Mouse (Mus musculus) lung, postnatal 14 days (tissue): ENCODE data around the gene Snapc3.
A peak's percentile ranks its signal among the peaks of the same experiment; 100 is the strongest.

Experiments
- DNase-seq: peaks from one replicate; pipeline ENCODE4 v3.0.0; 2021

Gene Snapc3

DNA sequence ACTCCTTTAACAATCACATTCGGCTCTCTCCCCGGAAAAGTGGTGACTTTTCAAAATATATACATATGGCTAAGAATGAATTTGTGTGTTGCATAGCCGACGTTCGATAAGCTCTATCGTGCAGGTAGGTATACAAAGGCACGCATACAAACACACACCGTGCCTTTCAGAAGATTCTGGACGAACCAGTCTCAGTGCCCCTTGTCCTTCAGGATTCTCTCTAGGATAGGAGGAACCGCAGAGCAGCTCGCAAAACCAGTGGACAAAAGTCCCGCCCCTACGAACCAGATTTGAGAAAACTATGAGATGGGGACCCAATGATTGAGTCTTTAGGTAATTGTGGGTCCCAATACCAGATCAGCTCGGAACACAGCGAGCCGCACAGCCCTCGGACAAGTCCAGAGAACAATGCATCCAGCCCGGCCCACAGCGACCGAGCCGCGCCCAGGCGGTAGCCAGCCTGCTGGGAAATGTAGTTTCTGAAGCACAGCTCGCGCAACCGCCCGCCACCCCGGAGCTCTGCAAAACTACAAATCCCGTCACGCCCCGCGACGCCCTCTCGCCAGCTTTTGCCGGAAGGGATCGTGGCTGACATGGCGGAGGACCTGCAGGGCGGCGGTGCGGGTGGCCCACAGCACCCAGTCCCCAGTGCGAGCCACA, at the start of gene Snapc3:
Gene Snapc3 (plus strand): TSS at position 565 of the 660 bp plus-strand sequence.
- DNase-seq = peak; percentile 96

DNA sequence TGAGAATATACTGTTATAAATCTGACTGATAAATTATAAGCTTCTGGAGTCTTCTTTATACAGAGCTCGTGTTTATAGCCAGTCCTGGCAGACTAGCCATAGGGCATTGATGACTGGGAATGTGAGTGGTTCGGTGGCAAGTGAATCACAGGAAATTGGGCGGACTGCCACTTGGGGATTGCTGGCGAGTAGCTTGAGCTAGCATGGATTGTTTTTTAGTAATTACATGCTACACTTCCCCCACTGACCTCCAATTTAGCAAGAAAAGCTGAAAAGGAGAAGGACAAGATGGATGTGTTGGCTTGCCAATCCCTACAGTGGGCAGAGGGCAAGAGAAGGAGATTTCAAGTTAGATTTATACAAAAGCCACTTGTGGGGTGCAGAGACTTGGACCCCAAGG, 44.1 kb upstream of the Snapc3 start:
- no peak for DNase-seq

DNA sequence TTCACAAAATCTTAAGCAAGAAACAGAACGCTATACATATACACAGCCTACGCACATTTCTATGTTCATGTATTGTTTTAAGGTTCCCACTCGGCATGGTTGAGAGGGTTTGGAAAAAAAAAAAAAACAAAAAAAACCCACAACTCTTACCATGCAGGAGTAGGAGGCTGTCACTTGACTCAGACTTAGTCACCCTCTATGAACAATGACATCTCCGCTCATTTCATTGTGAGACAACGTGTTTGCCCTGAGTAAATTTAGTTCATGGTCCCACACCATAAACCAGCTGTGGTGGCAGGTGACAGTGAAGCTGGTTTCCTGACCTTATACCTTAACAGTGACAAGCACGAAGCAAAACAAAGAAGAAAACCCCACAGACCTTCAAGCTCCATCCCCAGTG, 41.9 kb upstream of the Snapc3 start:
- DNase-seq = no peak

DNA sequence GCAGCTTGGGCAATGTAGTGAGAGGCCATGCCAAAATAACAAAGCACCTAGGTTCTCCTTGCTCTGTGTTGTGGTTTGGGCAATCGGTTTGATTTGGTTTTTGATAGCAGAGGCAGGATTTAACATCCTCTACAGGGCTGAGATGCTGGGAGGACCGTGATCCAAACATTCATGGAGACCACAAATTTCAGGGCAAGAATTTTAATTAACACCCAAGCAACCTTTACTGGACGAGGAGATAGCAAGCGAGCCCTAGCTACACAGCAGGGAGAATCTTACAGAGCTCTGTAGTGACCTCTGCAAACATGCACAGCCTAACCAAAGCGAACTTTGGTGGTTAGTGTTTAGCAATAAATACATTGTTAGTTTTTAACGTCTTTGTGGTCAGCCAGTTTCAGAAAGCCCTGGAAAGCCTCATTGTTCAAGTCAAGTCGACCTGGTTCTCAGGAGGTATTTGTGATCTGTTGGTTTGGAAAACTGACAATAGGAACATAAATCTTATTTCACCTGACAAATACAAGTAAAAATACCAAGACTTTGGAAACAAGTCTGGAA, 41.0 kb upstream of the Snapc3 start:
- DNase-seq = no peak

DNA sequence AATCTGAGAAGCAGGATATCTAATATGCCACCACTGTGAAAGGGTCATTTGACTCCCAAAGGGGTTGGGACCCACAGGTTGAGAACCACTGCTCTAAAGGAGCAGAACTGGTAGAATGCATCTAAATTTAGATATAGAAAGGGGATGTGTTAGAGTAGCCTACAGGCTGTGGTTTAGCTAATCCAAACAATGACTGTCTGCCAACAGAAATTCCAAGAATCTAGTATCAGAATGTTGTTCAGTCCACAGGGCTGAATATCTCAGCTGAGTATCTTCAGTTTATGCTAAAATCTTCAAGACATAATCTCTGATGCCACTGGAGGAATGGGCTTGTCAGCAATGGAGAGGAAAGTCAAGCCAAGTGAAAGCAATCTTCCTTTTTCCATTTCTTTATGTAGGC, 38.5 kb upstream of the Snapc3 start:
- no peak for DNase-seq

DNA sequence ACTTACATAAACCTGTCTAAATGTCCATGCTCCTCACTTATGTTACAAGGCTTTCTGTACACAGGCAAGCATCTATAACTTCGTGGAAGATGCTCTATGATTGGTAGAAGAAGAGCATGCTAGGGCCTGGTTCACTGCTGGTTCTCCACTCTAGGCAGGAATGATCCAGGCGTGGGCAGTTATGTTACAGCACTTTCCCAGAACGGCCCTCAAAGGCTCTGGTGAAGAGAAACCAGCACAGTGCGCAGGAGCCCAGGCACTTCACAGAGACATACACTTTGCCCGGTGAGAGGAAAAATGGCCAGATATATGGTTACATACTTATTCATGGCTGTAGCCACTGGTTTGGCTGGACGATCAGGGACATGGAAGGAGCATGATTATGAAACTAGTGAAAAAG, 37.8 kb upstream of the Snapc3 start:
- DNase-seq = no peak

DNA sequence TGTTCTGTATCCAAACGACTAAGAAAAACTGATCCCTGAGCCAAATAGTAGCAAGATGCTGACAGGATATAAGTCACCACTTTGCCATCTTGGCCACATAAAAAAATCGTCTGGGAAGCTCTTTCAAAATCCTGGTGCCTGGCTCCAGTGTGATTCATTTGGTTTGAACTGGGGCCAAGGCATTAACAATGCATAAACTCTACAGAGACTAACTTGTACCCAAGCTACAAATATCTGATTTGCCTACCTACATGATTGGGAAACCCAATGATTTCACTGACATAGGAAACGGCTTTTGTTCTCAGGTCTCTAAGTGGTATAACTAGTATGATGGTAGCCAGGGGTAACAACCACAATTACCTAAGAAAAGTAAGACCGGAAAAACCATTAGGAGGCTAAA, 37.3 kb upstream of the Snapc3 start:
- DNase-seq = no peak

DNA sequence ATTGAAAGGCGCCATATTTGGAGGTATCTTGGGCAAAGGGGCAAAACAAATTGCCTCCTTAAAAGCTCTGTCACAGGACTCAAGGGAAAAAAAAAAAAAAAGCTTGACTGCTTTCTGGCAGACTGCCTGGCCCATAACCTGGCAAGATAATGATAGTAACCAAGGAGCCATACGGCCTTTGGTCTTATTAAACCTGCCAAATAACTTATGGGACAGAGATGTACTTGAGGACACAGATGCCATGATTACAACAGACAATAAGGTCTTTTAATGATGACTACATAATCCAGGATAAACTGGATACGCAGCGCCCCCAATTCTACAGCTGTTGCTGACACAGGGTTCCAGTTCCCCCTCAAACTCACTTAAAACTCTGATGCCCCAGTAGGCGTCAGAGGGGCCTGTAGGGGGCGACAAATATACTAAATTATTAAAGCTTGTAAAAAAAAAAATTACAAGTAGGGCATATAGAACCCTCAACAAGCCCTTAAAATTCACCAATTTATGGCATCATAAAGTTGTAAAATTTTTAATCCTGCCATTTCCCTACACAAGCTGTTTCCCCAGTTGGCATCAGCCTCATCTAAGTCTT, 33.5 kb upstream of the Snapc3 start:
- DNase-seq = peak; percentile 63

DNA sequence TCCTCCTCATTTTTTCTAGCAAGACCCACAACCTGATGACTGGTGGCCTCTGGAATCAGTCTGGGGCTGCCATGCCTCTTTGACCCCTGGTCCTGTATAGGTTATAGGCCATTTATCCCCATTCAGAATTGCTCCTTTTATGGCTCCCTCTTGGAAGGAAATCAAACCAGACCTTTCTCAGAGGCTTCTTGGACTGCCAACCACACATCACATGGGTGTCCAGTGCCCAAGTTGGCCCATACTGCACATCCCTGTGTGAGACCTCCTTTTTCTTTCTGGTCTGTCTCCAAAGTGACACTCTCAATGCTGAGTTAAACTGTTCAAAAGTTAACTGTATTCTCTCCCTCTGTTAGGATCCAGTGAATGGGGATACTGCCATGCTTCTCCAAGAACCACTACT, 32.4 kb upstream of the Snapc3 start:
- DNase-seq = no peak

DNA sequence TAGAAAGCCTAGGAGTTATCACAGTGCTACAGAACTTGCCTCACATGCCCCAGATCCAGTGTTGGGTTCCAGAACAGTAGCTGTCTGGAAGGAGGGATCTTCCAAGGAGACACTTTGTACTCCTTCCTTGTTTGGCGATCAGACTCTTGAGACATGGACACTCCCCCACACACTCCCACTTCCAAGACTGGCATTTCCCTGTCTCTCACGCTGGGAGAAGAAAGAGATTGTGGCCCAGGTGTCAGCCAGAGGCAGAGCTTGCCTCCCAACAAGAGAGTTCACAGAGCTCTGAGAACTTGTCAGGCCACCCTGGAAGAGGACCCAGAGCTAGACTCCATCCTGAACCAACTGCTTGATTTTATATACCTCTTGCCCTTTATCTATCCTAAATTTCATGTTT, 27.0 kb upstream of the Snapc3 start:
- no peak for DNase-seq

DNA sequence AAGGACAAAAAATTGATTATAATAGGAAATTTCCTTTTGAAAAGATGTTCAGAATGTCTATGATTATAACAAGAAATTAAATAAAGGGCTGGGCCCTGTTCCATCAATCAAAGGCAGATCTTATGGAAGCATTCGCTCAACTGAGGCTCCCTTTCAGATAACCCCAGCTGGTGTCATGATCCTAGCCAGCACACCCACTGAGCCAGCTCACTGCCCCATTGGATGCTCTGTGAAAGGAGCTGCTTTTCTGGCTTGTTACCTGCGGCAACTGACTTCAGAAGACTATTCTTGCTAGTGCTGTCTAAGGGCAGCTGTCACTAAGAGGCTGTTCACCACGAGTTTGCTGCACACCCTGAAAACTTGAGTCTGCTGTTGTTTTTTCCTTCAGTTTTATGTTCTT, 25.6 kb upstream of the Snapc3 start:
- DNase-seq = no peak

DNA sequence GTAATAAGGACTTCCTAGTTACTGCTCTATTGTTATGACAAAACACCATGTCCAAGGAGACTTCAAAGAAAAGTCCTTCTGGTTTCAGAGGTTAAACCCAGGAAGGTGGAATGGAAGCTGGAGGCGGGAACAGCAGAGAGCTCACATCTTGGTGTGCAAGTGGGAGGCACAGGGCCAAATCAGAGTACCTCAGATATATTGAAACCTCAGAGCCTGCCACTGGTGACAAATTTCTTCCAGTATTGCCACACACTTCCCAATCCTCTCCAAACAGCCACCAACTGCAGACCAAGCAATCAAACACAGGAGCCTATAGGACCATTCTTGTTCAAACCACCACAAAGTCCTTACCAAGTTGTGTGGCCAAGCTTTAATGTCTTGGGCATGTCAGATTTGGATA, 23.8 kb upstream of the Snapc3 start:
- DNase-seq = no peak

DNA sequence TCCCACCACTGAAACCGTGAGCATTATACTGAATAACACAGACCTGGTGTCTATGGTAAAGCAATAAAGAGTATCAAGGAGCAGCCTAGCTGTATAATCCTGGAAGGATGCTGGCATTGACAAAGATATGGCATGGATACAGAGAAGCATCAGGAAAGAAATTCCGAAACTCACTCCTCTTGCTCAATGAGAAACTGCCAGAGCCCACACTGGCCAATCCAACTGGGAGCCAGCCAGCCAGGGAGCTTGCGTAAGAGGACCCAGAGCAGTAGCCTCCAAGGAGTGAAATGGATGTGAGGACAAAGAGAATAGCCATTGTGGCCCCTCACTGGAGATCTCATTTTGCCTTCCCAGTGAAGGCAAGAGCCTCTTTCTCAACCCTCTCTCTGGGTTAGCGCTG, 21.2 kb upstream of the Snapc3 start:
- peak; percentile 77 for DNase-seq

DNA sequence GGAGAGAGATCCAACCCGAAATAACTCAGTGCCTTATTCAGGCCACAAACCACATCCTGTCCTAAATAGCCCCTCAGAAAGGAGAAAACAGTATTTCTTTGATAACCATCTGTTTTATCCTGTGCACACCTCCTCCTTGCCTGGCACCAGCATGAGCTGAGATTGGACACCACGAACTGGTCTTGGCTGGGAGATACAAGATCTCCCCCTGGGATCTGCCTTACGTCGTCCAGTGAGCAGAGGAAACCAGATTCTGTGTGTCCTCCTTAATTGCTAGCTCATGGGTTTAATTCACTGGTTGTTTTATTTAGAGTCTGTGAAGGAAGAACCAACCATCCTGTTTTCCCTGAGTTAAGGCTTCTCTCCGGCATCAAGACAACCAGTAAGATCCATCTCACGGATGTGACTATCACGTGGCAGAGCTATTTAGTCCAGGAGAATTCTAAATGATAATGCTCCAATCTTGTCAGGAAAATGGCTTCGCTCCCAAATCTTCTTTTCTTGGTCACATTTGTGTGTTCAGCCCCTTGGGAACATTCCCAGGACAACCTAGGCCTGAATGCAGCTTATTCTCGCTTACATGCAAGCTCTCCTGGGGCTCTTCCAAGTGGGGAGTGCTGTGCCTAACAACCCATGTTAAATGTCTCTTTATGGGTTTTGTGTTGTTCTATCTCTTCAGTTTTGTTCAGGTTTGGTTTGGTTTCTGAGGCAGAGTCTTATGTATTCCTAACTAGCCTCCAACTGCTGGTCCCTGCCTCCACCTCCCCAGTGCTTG, 20.3 kb upstream of the Snapc3 start:
- no peak for DNase-seq

DNA sequence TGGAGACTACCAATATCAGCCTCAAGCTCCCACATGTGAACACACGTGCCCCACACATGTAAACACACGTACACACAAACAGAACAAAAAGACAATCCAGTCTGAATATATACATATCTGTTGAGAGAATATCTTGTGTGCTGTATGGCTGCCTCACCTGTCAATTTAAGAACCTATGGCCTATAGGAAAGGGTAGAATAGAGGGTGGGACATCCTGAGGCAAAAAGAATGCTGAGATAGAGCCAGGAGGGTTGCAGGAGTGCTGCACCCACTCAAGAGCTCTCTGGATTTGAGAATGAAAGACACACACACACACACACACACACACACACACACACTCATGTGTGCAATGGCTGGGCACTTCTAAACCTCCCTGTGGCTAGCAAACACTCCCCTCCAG, 19.0 kb upstream of the Snapc3 start:
- no peak for DNase-seq

DNA sequence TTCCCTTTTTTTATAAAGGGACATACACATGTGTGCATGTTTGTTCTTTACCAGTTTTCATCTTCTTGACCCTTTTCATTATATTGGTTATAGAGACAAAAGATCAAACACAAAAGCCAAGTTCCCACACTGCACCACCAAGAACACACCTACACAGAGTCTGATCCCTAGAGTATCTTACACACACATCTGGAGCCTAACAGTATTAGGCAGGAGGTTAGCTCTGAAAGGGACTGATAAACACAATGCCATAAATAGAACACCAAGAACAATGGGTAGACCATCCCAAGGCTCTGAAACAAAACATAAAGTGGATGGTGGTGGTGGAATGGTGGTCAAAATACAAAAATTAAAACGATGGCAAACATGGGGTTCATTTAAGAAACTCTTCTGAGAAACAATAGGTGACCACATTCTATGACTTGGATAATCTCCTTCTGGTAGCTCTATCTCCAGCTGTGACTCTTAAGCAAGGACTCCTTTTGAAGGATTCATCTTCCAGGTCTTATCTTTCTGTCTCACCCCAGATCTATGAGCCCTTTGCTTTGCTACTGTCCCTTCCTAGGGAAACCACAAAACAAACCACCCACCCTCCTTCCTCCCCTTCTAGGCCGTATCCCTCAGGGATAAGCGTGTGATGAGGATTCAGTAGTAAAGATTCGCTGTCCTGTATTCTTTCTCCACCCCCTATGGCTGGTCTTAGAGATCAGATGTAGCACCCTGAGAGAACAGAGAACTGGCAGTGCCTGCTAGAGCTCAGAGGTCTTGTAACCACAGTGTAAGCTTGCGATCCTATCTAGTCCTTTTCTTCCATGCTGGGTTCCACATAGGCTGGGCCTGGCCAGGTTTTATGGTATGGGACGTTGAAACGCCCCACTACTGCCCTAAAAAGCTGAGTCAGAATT, 16.6 kb upstream of the Snapc3 start:
- DNase-seq = no peak

DNA sequence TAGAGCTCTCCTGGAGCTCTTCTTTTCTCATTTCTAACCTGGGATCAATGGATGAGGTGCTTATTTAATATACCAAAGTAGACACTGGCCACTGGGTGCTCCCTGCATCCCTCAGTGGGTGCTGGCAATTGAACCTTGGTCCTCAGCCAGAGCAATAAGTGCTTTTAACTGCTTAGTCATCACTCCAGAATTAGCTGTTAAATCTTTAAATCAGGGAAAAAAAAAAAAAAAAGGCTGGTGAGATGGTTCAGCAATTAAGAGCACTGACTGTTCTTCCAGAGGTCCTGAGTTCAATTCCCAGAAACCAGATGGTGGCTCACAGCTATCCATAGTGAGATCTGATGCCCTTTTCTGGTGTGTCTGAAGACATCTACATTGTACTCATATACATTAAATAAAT, 15.8 kb upstream of the Snapc3 start:
- no peak for DNase-seq

DNA sequence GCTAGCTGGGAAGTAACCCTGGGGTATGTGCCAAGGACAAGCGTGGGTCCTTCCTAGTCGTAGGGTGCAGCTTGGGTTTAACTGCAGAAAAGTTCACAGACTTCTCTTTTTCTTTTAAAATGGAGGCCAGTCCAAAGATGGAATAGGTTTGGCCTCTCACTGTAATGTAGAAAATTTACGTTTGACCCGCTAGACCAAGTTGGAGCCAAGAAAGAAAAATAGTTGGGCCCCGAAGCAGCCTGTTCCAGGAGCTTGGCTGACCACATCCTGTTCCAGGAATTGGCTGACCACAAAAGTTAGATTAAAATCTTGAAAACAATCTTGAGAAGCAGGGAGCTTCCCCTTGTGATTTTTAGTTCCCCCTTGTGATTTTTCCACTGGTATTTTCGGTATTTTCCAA, 9.8 kb upstream of the Snapc3 start:
- DNase-seq = no peak

DNA sequence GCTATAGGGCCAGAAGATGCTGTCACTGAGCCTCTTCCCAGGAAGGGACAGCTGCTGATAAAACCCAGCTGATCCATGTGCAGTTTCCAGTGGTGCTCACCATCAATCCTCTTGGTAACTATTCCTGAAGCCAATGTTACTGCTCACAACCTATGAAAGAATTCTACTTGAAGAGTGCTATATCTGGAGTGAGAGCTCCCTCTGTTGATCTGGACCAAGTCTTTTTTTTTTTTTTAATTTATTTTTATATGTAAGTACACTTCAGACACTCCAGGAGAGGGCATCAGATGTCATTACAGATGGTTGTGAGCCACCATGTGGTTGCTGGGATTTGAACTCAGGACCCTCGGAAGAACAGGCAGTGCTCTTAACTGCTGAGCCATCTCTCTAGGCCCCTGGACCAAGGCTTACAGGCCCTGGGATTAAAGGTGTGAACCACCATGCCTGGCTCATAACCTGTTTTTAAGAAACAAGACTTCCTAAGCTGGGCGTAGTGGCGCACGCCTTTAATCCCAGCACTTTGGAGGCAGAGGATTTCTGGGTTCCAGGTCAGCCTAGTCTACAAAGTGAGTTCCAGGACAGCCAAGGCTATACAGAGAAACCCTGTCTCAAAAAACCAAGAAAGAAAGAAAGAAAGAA, 7.5 kb upstream of the Snapc3 start:
- DNase-seq = no peak

DNA sequence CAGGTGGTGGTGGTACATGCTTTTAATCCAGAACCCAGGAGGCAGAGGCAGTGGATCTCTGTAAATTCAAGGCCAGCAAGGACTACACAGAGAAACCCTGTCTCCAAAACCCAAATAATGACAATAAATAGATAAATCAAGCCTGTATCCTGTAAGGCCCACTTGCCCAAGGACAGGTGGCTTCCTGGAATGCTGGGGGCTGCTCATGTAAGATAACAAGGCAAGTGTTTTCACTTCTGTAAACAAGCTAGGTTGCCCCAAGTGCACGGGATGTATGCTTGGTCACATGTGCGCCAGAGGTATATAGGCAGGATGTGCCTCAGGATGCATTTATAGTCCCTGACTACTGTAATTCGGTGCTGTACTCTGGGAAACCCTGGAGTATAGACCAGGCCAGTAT, 5.5 kb upstream of the Snapc3 start:
- DNase-seq = no peak

DNA sequence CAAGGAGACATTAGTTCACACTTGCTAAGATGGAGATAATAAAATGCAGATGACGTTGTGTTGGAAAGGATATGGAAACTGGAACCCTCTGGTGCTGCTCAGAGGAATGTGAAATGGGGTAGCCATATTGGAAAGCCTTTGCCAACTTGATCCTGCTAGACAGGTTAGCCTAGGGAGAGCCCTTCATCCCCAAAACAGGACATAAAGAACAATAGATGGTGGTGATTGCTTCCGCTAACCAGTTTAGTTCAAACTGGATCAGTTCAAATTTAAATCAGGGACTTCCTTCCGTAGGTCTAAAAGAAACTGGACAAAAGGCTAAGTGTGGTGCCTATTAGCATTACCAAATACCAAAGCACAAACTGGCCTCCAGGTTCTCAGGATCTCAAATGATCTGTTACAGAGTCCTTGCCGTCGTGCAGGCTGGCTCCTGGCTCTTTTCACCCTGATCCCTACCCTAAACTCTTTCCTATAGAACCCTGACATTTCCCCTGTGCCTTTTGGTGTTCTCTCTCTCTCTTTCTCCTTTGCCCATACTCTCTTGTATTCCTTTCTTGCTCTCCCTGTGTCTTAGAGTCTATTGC, 3.2 kb upstream of the Snapc3 start:
- no peak for DNase-seq

DNA sequence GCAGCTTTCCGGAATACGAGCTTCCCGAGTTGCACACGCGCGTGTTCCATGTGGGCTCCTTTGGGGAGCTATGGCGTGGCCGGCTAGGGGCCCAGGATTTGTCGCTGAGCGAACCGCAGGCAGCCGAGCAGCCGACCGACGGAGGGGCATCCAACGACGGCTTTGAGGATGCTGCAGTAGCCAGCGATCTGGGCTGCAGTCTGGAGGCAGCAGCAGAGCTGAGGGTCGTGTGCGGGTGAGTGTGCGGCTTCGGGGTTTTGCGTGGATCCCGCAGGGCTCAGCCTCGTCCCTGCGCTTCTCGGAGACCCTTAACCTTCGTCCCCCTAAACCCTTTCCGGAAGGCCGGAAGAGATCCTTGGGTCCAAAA, 279 bp downstream of the Snapc3 start:
- DNase-seq = no peak
